Mouse (Mus musculus) left cerebral cortex, adult 18-20 months (tissue): Measurements from ENCODE around the gene Lysmd1. TPM values are rescaled to one million over a fixed set of nuclear protein-coding genes. Genes with fewer than 3 reads are reported as not detected.

ENCODE experiments used
- DNase-seq, 2 experiments: peaks; one replicate each; pipeline ENCODE4 v3.0.0; 2021 to 2022; ENCODE audit warnings: low spot score in 2 of 2, mixed read lengths in 1 of 2
- total RNA-seq, 2 experiments: library from RNA; stranded (reverse); gene quantifications; 2 replicates each; pipeline ENCODE4 v1.2.3; 2021

Gene Lysmd1
- total RNA-seq, 2 experiments from 2014 or later: 15.8 to 17.1 TPM

DNA sequence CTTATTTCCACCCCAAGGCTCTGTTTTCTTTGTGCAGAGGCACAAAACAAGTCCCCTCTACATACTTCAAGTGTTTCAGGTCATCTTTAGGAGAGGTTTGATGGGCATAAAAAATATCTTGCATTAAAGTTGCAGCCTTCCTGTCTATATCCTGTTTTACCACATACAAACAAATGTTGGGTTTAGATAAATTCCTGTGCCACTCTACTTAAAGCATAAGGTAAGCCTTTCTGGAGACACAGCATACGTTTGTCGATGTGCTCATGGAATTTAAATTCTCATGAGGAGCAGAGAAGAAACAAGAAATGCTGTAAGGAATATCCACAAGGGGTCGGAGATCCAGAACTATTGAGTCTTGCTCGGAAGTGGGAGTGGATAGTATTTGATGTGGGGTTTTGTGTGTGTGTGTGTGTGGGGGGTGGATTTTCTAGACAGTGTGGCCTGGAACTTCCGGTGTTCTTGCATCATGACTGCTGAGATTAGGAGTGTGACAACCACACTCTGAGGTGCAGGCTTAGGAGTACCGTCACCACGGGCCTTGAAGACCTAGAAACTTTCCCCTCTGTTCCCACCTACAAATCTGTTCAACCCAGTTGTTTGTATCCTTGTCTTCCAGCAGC is 1.7 kb downstream of the Lysmd1 start:
- DNase-seq: no peak

DNA sequence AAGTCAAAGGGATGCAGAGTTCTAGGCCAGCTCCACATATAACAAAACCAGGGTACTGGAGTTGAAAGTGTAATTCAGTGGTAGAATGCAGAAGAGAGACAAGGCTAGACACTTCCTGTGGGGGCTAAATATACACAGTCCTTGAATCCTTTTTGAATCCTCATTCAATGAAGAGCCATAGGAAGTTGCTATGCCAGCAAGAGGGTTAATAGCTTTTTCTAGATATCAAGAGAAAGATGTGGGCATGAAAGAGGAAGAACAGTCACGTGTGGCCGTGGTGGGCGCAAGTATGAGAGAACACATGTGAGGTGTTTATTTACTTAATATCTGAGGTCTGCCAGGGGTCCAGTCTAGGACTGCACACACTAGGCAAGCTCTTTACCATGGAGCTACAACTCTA is 2.4 kb downstream of the Lysmd1 start:
- DNase-seq: no peak

DNA sequence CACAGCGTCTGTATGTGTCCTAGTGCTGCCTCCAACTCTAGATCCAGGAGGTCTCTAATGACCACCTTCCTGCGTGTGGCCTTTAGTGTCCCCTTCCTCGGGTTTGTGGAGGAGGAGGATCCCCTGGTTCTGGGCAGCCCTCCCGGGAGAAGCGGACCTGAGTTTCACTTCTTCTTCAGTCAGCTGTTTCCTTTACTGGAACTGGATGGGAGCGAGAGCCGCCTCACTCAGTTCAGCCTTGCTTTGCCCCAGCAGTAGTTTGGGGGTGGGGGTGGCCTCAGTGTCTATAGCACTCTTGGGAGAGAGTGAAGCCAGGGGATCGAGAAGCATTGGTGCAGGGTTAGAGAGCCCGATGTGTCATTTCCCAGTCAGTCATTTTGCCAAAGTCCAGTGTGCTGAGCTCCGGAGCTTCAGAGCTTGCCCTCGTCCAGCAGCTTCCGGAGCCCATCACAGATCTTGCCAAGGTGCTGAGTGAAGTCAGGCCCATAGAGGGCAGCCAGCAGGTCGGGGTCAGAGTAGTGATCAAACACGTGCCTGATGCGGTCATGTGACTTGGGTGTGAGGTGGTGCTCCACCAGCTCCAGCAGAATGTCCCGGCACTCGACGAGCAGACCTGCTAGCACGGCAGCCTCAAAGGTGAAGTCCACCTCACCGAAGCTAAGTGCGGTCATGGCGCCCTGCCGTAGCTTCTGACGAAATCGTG is 5.8 kb downstream of the Lysmd1 start:
- no peak for DNase-seq

GRCm38 (mm10) chr3:95140289-95140595 is 6.4 kb downstream of the Lysmd1 start:
- DNase-seq: no peak

DNA sequence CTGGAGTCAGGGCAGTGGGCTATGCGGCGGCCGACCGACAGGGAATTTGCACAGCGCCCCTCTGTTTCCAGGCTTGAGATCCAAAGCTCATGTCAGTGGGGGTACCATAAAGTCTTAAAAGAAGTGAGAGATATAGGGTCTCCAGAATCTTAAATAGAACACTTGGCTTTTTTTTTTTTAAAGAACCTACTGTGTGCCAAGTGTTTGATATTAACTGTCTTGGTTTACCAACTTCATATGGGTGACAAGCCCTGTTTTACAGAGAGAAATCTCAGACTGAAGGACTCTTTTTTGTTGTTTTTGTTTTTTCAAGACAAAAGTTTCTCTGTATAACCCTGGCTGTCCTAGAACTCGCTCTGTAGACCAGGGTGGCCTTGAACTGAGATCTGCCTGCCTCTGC is 6.9 kb downstream of the Lysmd1 start:
- DNase-seq: no peak

DNA sequence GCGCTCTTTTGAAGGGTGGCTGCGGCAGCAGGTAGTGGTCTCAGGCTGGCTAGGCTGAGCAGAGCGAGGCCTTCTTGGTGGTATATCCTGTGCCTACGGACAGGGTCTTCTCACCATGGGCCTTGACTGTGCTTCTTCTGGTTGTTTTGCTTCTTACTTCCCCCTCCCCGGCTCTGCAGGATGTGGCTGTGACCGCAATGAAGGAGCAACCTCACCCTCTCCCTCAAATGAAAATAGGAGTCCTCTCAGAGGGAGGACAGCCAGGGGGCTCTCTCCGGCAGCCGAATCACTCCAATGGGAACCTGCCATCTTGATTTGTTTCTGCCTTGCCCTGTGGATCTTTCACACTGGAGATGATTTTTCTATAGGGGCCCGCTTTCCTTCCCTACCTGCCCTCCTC is 7.6 kb downstream of the Lysmd1 start:
- no peak for DNase-seq

GRCm38 (mm10) chr3:95141952-95142616 is 8.2 kb downstream of the Lysmd1 start, which contains the start of gene Tnfaip8l2:
Gene Tnfaip8l2, minus strand, starts transcription at chr3:95142360.
- no peak for DNase-seq

GRCm38 (mm10) chr3:95142617-95143011 is 8.7 kb downstream of the Lysmd1 start:
- DNase-seq: peak; percentile 86 to 88

DNA sequence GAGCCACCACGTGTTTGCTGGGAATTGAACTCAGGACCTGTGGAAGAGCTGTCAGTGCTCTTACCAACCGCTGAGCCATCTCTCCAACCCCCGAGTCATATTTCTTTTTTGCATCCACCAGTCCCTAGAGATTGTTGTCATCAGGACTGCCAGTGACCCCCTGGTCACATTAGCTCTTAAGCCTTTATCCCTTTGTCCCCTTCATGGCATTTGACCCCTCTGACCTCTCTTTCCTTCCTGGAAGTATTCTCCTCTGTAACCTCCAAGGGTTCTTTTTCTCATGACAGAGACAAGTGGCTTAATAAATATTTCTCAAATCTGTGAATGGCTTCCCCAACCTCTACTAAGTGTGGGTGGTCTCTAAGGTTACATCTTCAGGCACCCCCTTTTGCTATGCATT is 14.0 kb downstream of the Lysmd1 start:
- DNase-seq: no peak

- DNase-seq: peak in 1 of 2 experiments; percentile 41
Observed at GRCm38 (mm10) chr3:95153874-95154273, 20.0 kb downstream of the Lysmd1 start.

- no peak for DNase-seq
Observed at GRCm38 (mm10) chr3:95159511-95159986, 25.7 kb downstream of the Lysmd1 start.

GRCm38 (mm10) chr3:95159987-95160963 is 26.4 kb downstream of the Lysmd1 start, which contains the start of gene Sema6c:
Gene Sema6c, plus strand, starts transcription at chr3:95160457.
- DNase-seq: peak; percentile 81 to 92

- DNase-seq: no peak
Observed at GRCm38 (mm10) chr3:95161041-95161551, 27.2 kb downstream of the Lysmd1 start.

GRCm38 (mm10) chr3:95161618-95162344 is 27.9 kb downstream of the Lysmd1 start:
- no peak for DNase-seq

- no peak for DNase-seq
Observed at GRCm38 (mm10) chr3:95162345-95162628, 28.4 kb downstream of the Lysmd1 start.

DNA sequence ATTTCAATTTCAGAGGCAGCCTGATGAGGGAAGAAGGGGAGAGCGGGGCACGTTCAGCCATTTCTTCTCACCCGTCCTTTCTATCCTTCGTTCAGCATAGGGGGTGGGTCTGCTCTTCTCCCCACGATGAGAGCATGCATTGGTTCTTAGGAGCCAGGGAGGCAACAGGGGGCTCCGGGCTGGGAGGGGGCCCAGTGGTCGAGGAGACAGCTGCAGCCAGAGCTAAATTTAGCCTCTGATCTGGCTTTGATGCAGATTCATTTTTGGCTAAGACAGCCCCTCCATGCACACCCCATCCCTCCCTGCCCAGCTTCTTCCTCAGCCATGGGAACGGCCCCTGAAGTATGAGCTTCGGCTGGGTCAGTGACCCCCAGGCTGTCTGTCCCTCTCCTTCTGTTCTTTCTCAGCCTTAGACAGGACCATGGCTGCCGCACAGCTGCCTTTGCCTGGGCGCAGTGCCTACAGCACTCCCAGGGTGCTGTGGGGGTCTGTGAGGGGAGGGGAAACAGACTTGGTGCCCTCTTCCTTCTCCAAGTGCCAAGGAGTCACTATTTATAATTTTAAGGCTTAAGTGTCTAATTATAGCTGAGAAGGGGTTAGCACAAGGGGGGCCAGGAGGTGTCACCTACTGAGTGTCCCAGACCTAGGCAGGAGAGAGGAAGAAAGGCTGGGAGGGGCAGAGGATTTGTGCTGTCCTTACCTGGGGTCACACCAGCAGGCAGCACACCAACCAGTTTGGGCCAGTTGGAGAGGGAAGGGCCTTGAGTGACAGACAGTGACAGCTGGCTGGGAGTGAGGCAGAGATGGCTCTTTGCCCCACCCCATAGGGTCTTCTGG is 29.7 kb downstream of the Lysmd1 start:
- no peak for DNase-seq

DNA sequence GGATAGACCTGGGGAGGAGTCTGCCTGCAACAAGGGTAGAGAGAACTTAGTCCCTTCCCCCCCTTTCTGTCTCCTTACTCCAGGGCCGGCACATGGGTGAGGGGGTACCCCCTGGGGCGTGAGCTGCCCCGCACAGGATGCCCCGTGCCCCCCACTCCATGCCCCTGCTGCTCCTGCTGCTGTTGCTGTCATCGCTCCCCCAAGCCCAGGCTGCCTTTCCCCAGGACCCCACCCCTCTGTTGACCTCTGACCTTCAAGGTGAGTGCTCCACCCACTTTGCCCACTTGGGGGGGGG is 30.3 kb downstream of the Lysmd1 start:
- DNase-seq: no peak

GRCm38 (mm10) chr3:95164840-95165239 is 31.0 kb downstream of the Lysmd1 start:
- DNase-seq: no peak

- DNase-seq: no peak
Observed at GRCm38 (mm10) chr3:95169996-95170395, 36.1 kb downstream of the Lysmd1 start.

DNA sequence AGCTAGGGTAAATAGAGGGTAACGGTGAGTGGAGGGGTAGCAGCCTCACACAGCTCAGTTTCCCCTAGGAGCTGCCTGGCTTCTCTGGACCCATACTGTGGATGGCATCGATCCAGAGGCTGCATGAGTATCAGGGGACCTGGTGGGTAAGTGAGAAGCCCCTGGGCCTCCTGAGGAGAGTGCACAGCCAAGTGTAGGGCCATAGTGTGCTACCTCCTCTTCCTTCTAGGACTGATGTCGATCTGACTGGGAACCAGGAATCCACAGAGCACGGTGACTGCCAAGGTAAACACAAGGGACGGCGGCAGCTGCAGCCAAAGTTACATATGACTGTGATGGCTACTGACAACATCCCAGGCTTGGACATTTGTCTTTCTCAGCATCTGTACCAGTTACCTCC is 37.2 kb downstream of the Lysmd1 start:
- no peak for DNase-seq
